Comparison of ENCODE assay signal across 28 mouse cellular contexts in genomic region chr2:28171962-28172361, GRCm38 (mm10).
"Had no signal": no experiment of that assay in that cellular context is flagged by ENCODE, and none has a peak within 500 bp of the region (broad histone marks: within the 10 kb centered on the region; RNA-seq: fewer than 3 reads in every experiment).

No protein-coding gene starts in this region.

- H3K4me1 ChIP-seq: embryonic facial prominence, embryonic 12.5 days; embryonic facial prominence, embryonic 13.5 days; embryonic facial prominence, embryonic 15.5 days; forebrain, embryonic 10.5 days; forebrain, embryonic 12.5 days; forebrain, embryonic 15.5 days had no signal

- H3K36me3 ChIP-seq: embryonic facial prominence, embryonic 10.5 days; embryonic facial prominence, embryonic 12.5 days; embryonic facial prominence, embryonic 13.5 days; embryonic facial prominence, embryonic 15.5 days; forebrain, embryonic 10.5 days; forebrain, embryonic 12.5 days; forebrain, embryonic 15.5 days had no signal

- DNase-seq: cerebellum, adult 2 months; cerebellum, adult 8-10 months; cerebellum, adult 9-10 months; cerebellum, adult 9-11 months; cerebellum, postnatal 10 days; cerebellum, postnatal 14 days; cerebellum, postnatal 25 days; cerebellum, postnatal 36 days; embryo, embryonic 11 days; forebrain, postnatal 0 days; gastrocnemius, adult 2 months; gastrocnemius, postnatal 10 days; gastrocnemius, postnatal 14 days; gastrocnemius, postnatal 25 days; gastrocnemius, postnatal 36 days; heart, adult 11 months; heart, adult 18-20 months had no signal

- H3K27ac ChIP-seq: embryonic facial prominence, embryonic 10.5 days; embryonic facial prominence, embryonic 12.5 days; embryonic facial prominence, embryonic 13.5 days; embryonic facial prominence, embryonic 15.5 days; forebrain, embryonic 10.5 days; forebrain, embryonic 12.5 days; forebrain, embryonic 13.5 days; forebrain, embryonic 15.5 days; gastrocnemius, adult 2 months had no signal

- H3K4me3 ChIP-seq: embryonic facial prominence, embryonic 10.5 days; embryonic facial prominence, embryonic 12.5 days; embryonic facial prominence, embryonic 13.5 days; embryonic facial prominence, embryonic 15.5 days; erythroblast, embryonic 14.5 days; forebrain, embryonic 10.5 days; forebrain, embryonic 12.5 days; forebrain, embryonic 13.5 days; forebrain, embryonic 15.5 days; gastrocnemius, adult 2 months had no signal

- H3K9me3 ChIP-seq: embryonic facial prominence, embryonic 10.5 days; embryonic facial prominence, embryonic 12.5 days; embryonic facial prominence, embryonic 13.5 days; embryonic facial prominence, embryonic 15.5 days; forebrain, embryonic 10.5 days; forebrain, embryonic 12.5 days; forebrain, embryonic 13.5 days; forebrain, embryonic 15.5 days had no signal

- H3K9ac ChIP-seq: embryonic facial prominence, embryonic 12.5 days; embryonic facial prominence, embryonic 13.5 days; embryonic facial prominence, embryonic 15.5 days; forebrain, embryonic 12.5 days; forebrain, embryonic 13.5 days; forebrain, embryonic 15.5 days; forebrain, postnatal 0 days had no signal

- ATAC-seq: forebrain, embryonic 13.5 days; forebrain, embryonic 14.5 days; forebrain, embryonic 15.5 days; forebrain, embryonic 16.5 days; forebrain, postnatal 0 days had no signal

- H3K27me3 ChIP-seq: embryonic facial prominence, embryonic 12.5 days; embryonic facial prominence, embryonic 15.5 days; forebrain, embryonic 13.5 days; forebrain, embryonic 15.5 days had no signal

- H3K4me2 ChIP-seq: embryonic facial prominence, embryonic 12.5 days; embryonic facial prominence, embryonic 13.5 days; embryonic facial prominence, embryonic 15.5 days; forebrain, embryonic 12.5 days; forebrain, embryonic 13.5 days; forebrain, embryonic 15.5 days had no signal
